Mouse (Mus musculus) cerebellum, adult 2 months (tissue): Measurements from ENCODE around the gene Kdf1.

ENCODE experiments used
- CTCF ChIP-seq: fragments of 200-500 bp; IDR thresholded peaks from 2 replicates; pipeline ENCODE4 v1.5.1; 2011; ENCODE audit warnings: low read depth, mild to moderate bottlenecking, control low read depth, low read length, moderate library complexity, borderline replicate concordance; ENCODE audit not compliant: insufficient read depth
- POLR2A ChIP-seq: fragments of 200-500 bp; IDR thresholded peaks from 2 replicates; pipeline ENCODE4 v1.6.1; 2011; ENCODE audit warnings: low read length, control low read depth, borderline replicate concordance; ENCODE audit not compliant: insufficient read depth

- no peak for TF ChIP-seq POLR2A
- TF ChIP-seq CTCF = no peak
Measured at GRCm38 (mm10) chr4:133469122-133469521, 49.6 kb upstream of the Kdf1 start.
